Mouse (Mus musculus) liver, embryonic 11.5 days (tissue): ENCODE measurements around the gene Jazf1. TPM values are rescaled to one million over a fixed set of nuclear protein-coding genes. Genes with fewer than 3 reads are reported as not detected.

ENCODE experiments used
- ATAC-seq: fragments of 200-750 bp; cut with Nextera tagmentation; replicated peaks from 2 replicates; pipeline ENCODE4 v1.8.0; 2017; ENCODE audit warnings: moderate number of reproducible peaks, mild to moderate bottlenecking, moderate TSS enrichment, moderate library complexity; ENCODE audit not compliant: low FRiP score
- DNase-seq: peaks from one replicate; pipeline ENCODE4 v3.0.0-alpha.2; 2017; ENCODE audit warnings: low spot score
- H3K27ac ChIP-seq: fragments of 300-500 bp; sonication (generic); 2 replicates; pipeline ENCODE4 v1.5.1; 2014; ENCODE audit warnings: mild to moderate bottlenecking, low read depth, low read length, control low read depth
- H3K27me3 ChIP-seq: fragments of 300-500 bp; sonication (generic); replicated peaks from 2 replicates; pipeline ENCODE4 v1.6.1; 2014; ENCODE audit warnings: low read length, mixed read lengths; ENCODE audit not compliant: control insufficient read depth, insufficient read depth
- H3K36me3 ChIP-seq: fragments of 300-500 bp; sonication (generic); 2 replicates; pipeline ENCODE4 v1.6.1; 2014; ENCODE audit warnings: mild to moderate bottlenecking, low read length, moderate library complexity, mixed read lengths; ENCODE audit not compliant: control insufficient read depth, insufficient read depth
- H3K4me1 ChIP-seq: fragments of 300-500 bp; sonication (generic); replicated peaks from 2 replicates; pipeline ENCODE4 v1.6.1; 2014; ENCODE audit warnings: low read length, mixed read lengths; ENCODE audit not compliant: control insufficient read depth, insufficient read depth
- H3K4me2 ChIP-seq: fragments of 300-500 bp; sonication (generic); 2 replicates; pipeline ENCODE4 v1.6.1; 2014; ENCODE audit warnings: mild to moderate bottlenecking, control low read depth, moderate library complexity
- H3K4me3 ChIP-seq: fragments of 300-500 bp; sonication (generic); 2 replicates; pipeline ENCODE4 v1.5.1; 2014; ENCODE audit warnings: low read depth, low read length, control low read depth
- H3K9ac ChIP-seq: fragments of 300-500 bp; sonication (generic); 2 replicates; pipeline ENCODE4 v1.6.1; 2014; ENCODE audit warnings: low read depth, low read length, control low read depth
- H3K9me3 ChIP-seq: fragments of 300-500 bp; sonication (generic); 2 replicates; pipeline ENCODE4 v1.6.1; 2016; ENCODE audit warnings: low read length, inconsistent platforms, mixed read lengths; ENCODE audit not compliant: control insufficient read depth
- whole genome bisulfite sequencing: fragments of 180-500 bp; shearing (Covaris S2); extraction: QIAGEN DNeasy Blood & Tissue Kit; methylation state at CpG from one replicate; pipeline ENCODE4 v1.1.7; 2014; 5-methylcytosine and 5-hydroxymethylcytosine counted together
- polyA plus RNA-seq: library from polyadenylated mRNA; unstranded; fragments of >200 nt; fragmentation: Nextera tagmentation; extraction: Ambion mirVana; gene quantifications from 2 replicates; pipeline ENCODE4 v1.2.1, GENCODE M21; 2014

Gene Jazf1
- polyA plus RNA-seq = 1.7 and 1.9 TPM in 2 replicates

- H3K4me1 ChIP-seq = no peaks in the 10 kb centered on the region
- H3K4me2 ChIP-seq = peak within 1 kb of the TSS; percentile 95
- DNase-seq = peak; percentile 53
- no peaks in the 10 kb centered on the region for H3K36me3 ChIP-seq
- H3K27ac ChIP-seq = no peak within 1 kb of the TSS
- no peaks in the 10 kb centered on the region for H3K9me3 ChIP-seq
- WGBS = 0% methylated on average over 72 of the region's 133 CpGs
- H3K27me3 ChIP-seq = peaks cover 42% of the 10 kb centered on the region
- peak; percentile 54; the same call in 1 of the 2 replicates for ATAC-seq
- H3K9ac ChIP-seq = peak within 1 kb of the TSS; percentile 62
- peak within 1 kb of the TSS; percentile 75 for H3K4me3 ChIP-seq
These were observed at the start of gene Jazf1 for GRCm38 (mm10) chr6:53067989-53068874. Gene Jazf1, minus strand, starts transcription at chr6:53068631.

GRCm38 (mm10) chr6:53117855-53118254 lies 49.4 kb upstream of the Jazf1 start:
- Histone ChIP-seq H3K9me3 (no peaks in the 10 kb centered on the region), H3K27me3 (no peaks in the 10 kb centered on the region), H3K4me2 (no peak overlapping the region), H3K4me3 (no peak overlapping the region), H3K36me3 (no peaks in the 10 kb centered on the region), H3K9ac (no peak overlapping the region), H3K4me1 (no peaks in the 10 kb centered on the region; the same call in 1 of the 2 replicates), H3K27ac (no peak overlapping the region)
- WGBS = 37% methylated on average over 1 of the region's 1 CpGs
- ATAC-seq (no peak), DNase-seq (no peak)

- WGBS = 41% methylated on average over 4 of the region's 4 CpGs
- Histone ChIP-seq H3K4me2 (no peak overlapping the region), H3K9ac (no peak overlapping the region), H3K9me3 (no peaks in the 10 kb centered on the region), H3K27me3 (no peaks in the 10 kb centered on the region), H3K27ac (no peak overlapping the region), H3K4me3 (no peak overlapping the region), H3K36me3 (no peaks in the 10 kb centered on the region), H3K4me1 (no peaks in the 10 kb centered on the region)
- no peak for DNase-seq
- no peak for ATAC-seq
These were observed 18.4 kb upstream of the Jazf1 start for GRCm38 (mm10) chr6:53086879-53087278.

- no peaks in the 10 kb centered on the region for H3K27me3 ChIP-seq
- no peak overlapping the region for H3K27ac ChIP-seq
- no peaks in the 10 kb centered on the region for H3K36me3 ChIP-seq
- 61% methylated on average over 4 of the region's 4 CpGs for WGBS
- H3K4me1 ChIP-seq = no peaks in the 10 kb centered on the region
- no peaks in the 10 kb centered on the region for H3K9me3 ChIP-seq
- ATAC-seq (no peak), DNase-seq (no peak)
- no peak overlapping the region for H3K4me3 ChIP-seq
- H3K9ac ChIP-seq = no peak overlapping the region
- H3K4me2 ChIP-seq = no peak overlapping the region
These were observed 12.8 kb upstream of the Jazf1 start for GRCm38 (mm10) chr6:53081241-53081640.

- no peaks in the 10 kb centered on the region for H3K9me3 ChIP-seq
- no peak for ATAC-seq
- no peaks in the 10 kb centered on the region for H3K36me3 ChIP-seq
- no peak overlapping the region for H3K27ac ChIP-seq
- DNase-seq = no peak
- H3K9ac ChIP-seq = no peak overlapping the region
- H3K4me3 ChIP-seq = no peak overlapping the region
- WGBS = 47% methylated on average over 2 of the region's 2 CpGs
- H3K27me3 ChIP-seq = no peaks in the 10 kb centered on the region
- no peak overlapping the region for H3K4me2 ChIP-seq
- no peaks in the 10 kb centered on the region for H3K4me1 ChIP-seq
These were observed 10.2 kb upstream of the Jazf1 start for GRCm38 (mm10) chr6:53078671-53079070.

- no peak for DNase-seq
- ATAC-seq = no peak
- Histone ChIP-seq H3K36me3 (no peaks in the 10 kb centered on the region), H3K9me3 (no peaks in the 10 kb centered on the region), H3K4me1 (no peaks in the 10 kb centered on the region), H3K27ac (no peak overlapping the region), H3K4me3 (no peak overlapping the region), H3K27me3 (peaks cover 38% of the 10 kb centered on the region), H3K4me2 (no peak overlapping the region), H3K9ac (no peak overlapping the region)
- WGBS = 70% methylated on average over 6 of the region's 6 CpGs
These were observed 3.3 kb upstream of the Jazf1 start for GRCm38 (mm10) chr6:53071732-53072131.

GRCm38 (mm10) chr6:53069976-53070575 lies 1.6 kb upstream of the Jazf1 start:
- DNase-seq (no peak), ATAC-seq (no peak)
- H3K4me3 ChIP-seq = no peak overlapping the region
- WGBS = 33% methylated on average over 5 of the region's 5 CpGs
- H3K4me2 ChIP-seq = no peak overlapping the region
- no peaks in the 10 kb centered on the region for H3K9me3 ChIP-seq
- no peak overlapping the region for H3K9ac ChIP-seq
- peaks cover 42% of the 10 kb centered on the region for H3K27me3 ChIP-seq
- no peaks in the 10 kb centered on the region for H3K36me3 ChIP-seq
- H3K4me1 ChIP-seq = no peaks in the 10 kb centered on the region
- no peak overlapping the region for H3K27ac ChIP-seq

GRCm38 (mm10) chr6:53068875-53069178 lies 396 bp upstream of the Jazf1 start:
- H3K4me1 ChIP-seq = no peaks in the 10 kb centered on the region
- H3K4me3 ChIP-seq = peak overlapping the region; percentile 75
- no peak for ATAC-seq
- 7% methylated on average over 6 of the region's 6 CpGs for WGBS
- H3K9me3 ChIP-seq = no peaks in the 10 kb centered on the region
- H3K36me3 ChIP-seq = no peaks in the 10 kb centered on the region
- H3K27me3 ChIP-seq = peaks cover 42% of the 10 kb centered on the region
- peak overlapping the region; percentile 62; the same call in 1 of the 2 replicates for H3K9ac ChIP-seq
- H3K4me2 ChIP-seq = peak overlapping the region; percentile 95
- H3K27ac ChIP-seq = no peak overlapping the region
- DNase-seq = no peak
